Mouse (Mus musculus): Measurements from ENCODE around the gene Pm20d1. TPM values are rescaled to one million over a fixed set of nuclear protein-coding genes. Genes with fewer than 3 reads are reported as not detected.
"Not testable (repeated sequence)": the region's sequence is repeated elsewhere in the genome, so short reads cannot be mapped to it uniquely, and the experiment has no call there.

The Pm20d1 gene
- polyA plus RNA-seq, 1 experiment from 2014 or later, result 0.58 TPM

DNA sequence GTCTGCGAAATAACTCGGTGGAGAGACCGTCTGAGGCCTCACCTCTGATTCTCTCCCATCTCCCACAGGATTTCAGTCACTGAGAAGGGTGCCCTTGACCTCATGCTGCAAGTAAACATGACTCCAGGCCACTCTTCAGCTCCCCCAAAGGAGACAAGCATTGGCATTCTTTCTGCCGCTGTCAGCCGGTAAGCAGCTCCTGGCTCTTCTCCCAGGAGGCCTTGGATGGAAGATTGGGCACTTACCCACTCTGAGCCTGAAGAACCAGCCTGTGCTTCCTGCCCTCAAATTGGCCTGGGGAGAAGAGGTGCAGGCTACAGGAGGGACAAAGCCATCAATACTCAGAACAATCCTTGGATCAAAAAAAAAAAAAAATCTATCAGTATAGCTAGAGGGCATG lies 5.5 kb downstream of the Pm20d1 start:
- Histone ChIP-seq H3K27ac (no peak overlapping the region), H3K36me3 (no peaks in the 10 kb centered on the region), H3K27me3 (replicated peaks) (no peaks in the 10 kb centered on the region), H3K4me3 (no peak overlapping the region), H3K4me2 (replicated peaks) (no peak overlapping the region), H3K4me1 (peaks cover under 1% of the 10 kb centered on the region; the same call in 1 of the 2 replicates), H3K9ac (no peak overlapping the region), H3K9me3 (no peaks in the 10 kb centered on the region)
- WGBS, result 88% methylated on average over 5 of the region's 5 CpGs
- ATAC-seq (ENCODE audit: low FRiP score, low read depth), result no peak

DNA sequence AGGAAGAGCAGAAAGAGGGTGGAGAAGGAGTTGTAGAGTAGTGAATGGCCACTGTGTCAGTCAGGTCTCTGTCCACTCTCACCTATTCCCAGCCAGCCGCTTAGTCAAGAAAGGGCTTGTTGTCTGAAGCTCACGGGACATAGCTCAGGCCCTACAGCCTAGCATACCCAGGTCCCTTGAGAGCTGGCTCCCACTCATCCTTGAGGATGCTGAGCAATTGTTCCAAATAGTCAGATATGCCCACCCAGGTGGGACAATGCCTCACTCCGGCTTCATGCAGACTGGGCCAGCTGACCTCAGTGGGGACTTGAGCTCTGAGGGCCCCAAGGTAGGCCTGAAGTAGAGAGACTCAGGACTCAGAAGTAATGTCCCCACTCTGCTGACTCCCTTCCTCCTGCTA lies 7.0 kb downstream of the Pm20d1 start:
- no peak overlapping the region for H3K4me2 ChIP-seq (replicated peaks)
- no peaks in the 10 kb centered on the region for H3K36me3 ChIP-seq
- no peaks in the 10 kb centered on the region for H3K9me3 ChIP-seq
- no peak overlapping the region for H3K9ac ChIP-seq
- 88% methylated on average over 3 of the region's 3 CpGs for WGBS
- no peak overlapping the region for H3K4me3 ChIP-seq
- ATAC-seq (ENCODE audit: low FRiP score, low read depth), result no peak
- H3K27ac ChIP-seq, result no peak overlapping the region
- H3K27me3 ChIP-seq (replicated peaks), result no peaks in the 10 kb centered on the region
- H3K4me1 ChIP-seq, result no peaks in the 10 kb centered on the region

DNA sequence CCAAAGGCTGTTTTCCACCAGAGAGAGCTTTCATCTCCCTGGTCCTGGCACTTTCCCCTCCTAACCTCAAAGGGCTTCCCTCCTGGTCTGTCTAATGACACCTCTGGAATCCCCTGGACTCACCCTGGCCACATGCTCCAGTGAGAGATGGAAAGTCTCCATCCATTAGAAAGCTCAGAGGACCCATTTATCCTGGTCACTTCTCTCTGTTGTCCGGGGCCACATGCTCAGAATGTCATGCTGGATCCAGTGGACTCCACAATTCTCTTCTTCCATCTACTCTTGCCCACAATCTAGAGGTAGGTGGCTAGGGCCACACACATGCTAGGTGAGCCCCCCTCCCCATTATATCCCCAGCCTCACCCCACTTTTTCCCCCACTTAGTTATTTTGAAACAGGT lies 11.8 kb downstream of the Pm20d1 start:
- H3K27ac ChIP-seq, result no peak overlapping the region
- H3K36me3 ChIP-seq, result no peaks in the 10 kb centered on the region
- no peaks in the 10 kb centered on the region for H3K27me3 ChIP-seq (replicated peaks)
- 83% methylated on average over 1 of the region's 1 CpGs for WGBS
- no peak for ATAC-seq (ENCODE audit: low FRiP score, low read depth)
- H3K9me3 ChIP-seq, result no peaks in the 10 kb centered on the region
- no peak overlapping the region for H3K9ac ChIP-seq
- no peaks in the 10 kb centered on the region for H3K4me1 ChIP-seq
- H3K4me2 ChIP-seq (replicated peaks), result no peak overlapping the region
- H3K4me3 ChIP-seq, result no peak overlapping the region

DNA sequence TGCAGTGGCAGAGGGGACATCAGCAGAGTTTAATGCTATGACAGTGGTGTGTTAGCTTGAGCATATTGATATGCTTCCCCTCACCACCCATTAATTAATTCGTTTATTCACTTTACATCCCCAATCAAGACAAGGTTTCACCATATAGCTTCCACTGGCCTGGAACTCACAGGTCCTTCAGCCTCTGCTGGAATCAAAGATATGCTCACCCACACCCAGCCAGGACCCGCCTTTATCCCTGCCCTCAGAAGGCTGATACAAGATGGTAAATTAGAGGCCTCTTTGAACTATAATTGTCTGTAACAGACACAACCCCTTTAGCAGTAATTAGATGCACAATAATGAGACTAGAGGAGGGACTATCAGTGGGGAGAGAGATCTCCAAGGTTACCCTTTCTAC lies 12.5 kb downstream of the Pm20d1 start:
- WGBS, result 59% methylated on average over 2 of the region's 2 CpGs
- no peak overlapping the region for H3K4me2 ChIP-seq (replicated peaks)
- H3K27me3 ChIP-seq (replicated peaks), result no peaks in the 10 kb centered on the region
- H3K9me3 ChIP-seq, result no peaks in the 10 kb centered on the region
- H3K9ac ChIP-seq, result no peak overlapping the region
- H3K4me1 ChIP-seq, result no peaks in the 10 kb centered on the region
- H3K27ac ChIP-seq, result no peak overlapping the region
- no peaks in the 10 kb centered on the region for H3K36me3 ChIP-seq
- no peak for ATAC-seq (ENCODE audit: low FRiP score, low read depth)
- no peak overlapping the region for H3K4me3 ChIP-seq

DNA sequence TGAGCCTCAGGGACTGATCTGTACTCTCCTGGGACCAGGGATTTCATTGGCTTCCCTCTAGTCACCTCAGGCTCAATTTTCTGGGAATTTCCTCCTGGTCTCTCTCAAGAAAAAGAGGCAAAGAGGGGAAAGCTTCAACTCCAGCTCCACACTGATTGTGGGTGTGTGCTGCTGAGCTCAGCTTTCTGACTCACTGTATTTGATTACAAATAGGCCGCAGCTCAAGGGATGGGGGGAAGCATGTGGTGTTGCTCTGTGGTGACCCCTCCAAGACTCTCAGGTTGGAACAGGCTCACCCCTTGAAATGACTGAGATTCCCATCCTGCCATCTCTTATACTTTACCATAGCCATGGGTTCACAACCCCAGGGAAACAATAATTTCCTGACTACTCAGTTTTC lies 14.2 kb downstream of the Pm20d1 start:
- no peaks in the 10 kb centered on the region for H3K4me1 ChIP-seq
- ATAC-seq (ENCODE audit: low FRiP score, low read depth), result no peak
- H3K27me3 ChIP-seq (replicated peaks), result no peaks in the 10 kb centered on the region
- H3K4me3 ChIP-seq, result no peak overlapping the region
- no peaks in the 10 kb centered on the region for H3K36me3 ChIP-seq
- 96% methylated on average over 1 of the region's 1 CpGs for WGBS
- no peak overlapping the region for H3K27ac ChIP-seq
- no peak overlapping the region for H3K4me2 ChIP-seq (replicated peaks)
- H3K9me3 ChIP-seq, result no peaks in the 10 kb centered on the region
- H3K9ac ChIP-seq, result no peak overlapping the region

DNA sequence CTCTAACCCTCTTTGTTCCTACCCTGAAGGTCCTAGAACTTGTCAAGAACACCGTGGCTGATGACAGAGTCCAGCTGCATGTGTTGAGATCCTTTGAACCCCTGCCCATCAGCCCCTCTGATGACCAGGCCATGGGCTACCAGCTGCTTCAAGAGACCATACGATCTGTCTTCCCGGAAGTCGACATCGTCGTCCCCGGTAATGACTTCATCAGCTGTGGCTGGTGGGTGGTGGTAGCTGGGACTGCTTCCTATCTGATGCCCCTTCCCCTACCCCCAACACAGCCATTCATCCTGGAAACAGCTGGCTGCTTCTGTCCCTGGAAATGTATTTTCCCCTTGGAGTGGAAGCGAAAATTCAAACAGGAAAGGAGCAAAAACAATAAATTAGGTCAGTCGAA lies 14.8 kb downstream of the Pm20d1 start:
- 73% methylated on average over 9 of the region's 9 CpGs for WGBS
- Histone ChIP-seq H3K27me3 (replicated peaks) (no peaks in the 10 kb centered on the region), H3K4me1 (no peaks in the 10 kb centered on the region), H3K4me2 (replicated peaks) (no peak overlapping the region), H3K27ac (no peak overlapping the region), H3K9ac (no peak overlapping the region), H3K4me3 (no peak overlapping the region), H3K9me3 (no peaks in the 10 kb centered on the region), H3K36me3 (no peaks in the 10 kb centered on the region)
- ATAC-seq (ENCODE audit: low FRiP score, low read depth), result no peak

DNA sequence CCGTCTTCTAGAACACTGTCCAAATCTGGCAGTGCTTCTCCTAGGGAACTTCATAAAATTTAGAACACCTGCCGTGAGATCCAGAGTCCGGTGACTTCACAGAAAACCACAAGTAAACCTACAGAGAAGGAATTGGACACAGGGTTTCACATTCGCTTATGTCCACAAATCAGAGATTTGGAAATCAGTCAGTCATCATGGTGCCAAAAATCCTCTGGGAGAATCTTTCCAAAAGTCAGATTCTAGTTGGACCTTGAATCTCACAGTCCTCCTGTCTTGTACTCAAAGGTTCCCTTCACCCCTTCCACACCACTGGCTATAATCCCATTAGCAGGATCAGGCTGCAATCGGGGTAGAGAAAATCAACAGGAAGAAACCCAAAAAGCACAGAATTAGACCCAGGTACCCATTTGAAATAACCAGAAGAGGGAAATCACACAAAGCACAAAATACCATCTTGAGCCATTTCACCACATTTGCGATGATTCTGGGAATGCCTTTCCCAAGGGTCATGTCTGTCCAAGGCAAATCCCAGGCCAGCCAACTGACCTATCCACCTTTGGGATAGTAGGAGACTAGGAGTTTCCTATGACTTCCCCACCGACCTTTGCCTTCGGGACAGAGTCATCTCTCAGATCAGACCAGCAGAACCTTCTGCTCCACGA lies 15.6 kb downstream of the Pm20d1 start:
- Histone ChIP-seq H3K4me1 (no peaks in the 10 kb centered on the region), H3K4me3 (no peak overlapping the region), H3K27me3 (replicated peaks) (no peaks in the 10 kb centered on the region), H3K9me3 (no peaks in the 10 kb centered on the region), H3K27ac (no peak overlapping the region), H3K9ac (no peak overlapping the region), H3K36me3 (no peaks in the 10 kb centered on the region), H3K4me2 (replicated peaks) (no peak overlapping the region)
- no peak for ATAC-seq (ENCODE audit: low FRiP score, low read depth)
- WGBS, result 91% methylated on average over 9 of the region's 9 CpGs

DNA sequence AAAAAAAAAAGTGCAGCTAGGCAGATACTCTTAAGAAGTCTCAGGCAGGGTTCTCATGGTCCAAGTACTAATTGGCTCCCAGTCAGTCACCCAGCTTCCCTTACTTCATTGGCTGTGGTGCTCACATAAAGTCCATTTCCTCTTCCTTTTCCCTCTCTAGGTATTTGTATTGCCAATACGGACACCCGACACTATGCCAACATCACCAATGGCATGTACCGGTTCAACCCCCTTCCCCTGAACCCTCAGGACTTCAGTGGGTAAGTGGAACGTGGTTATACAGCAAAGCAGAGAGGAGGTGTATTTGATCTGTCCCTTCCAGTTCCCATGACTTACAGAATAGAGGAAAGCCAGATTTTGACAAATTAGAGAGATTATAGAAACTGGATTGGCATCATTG lies 16.6 kb downstream of the Pm20d1 start:
- Histone ChIP-seq H3K9me3 (no peaks in the 10 kb centered on the region), H3K9ac (no peak overlapping the region), H3K4me2 (replicated peaks) (no peak overlapping the region), H3K27ac (no peak overlapping the region), H3K27me3 (replicated peaks) (no peaks in the 10 kb centered on the region), H3K4me3 (no peak overlapping the region), H3K4me1 (no peaks in the 10 kb centered on the region), H3K36me3 (no peaks in the 10 kb centered on the region)
- no peak for ATAC-seq (ENCODE audit: low FRiP score, low read depth)
- 91% methylated on average over 4 of the region's 4 CpGs for WGBS

DNA sequence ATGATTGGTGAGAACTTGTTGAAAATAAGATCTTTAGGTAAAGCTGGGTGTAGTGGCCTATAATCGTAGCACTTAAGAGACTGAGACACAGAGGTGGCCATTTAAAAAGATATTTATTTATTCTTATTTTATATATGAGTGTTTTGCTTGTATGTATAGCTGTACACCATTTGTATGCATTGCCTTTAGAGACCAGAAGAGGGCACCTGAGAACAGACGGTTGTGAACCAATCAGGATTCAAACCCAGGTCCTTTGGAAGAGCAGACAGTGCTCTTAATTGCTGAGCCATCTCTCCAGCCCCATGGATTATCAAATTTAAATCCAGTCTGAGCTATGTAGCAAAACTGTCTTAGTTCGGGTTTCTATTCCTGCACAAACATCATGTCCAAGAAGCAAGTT lies 17.0 kb downstream of the Pm20d1 start:
- 79% methylated on average over 3 of the region's 3 CpGs for WGBS
- no peaks in the 10 kb centered on the region for H3K36me3 ChIP-seq

DNA sequence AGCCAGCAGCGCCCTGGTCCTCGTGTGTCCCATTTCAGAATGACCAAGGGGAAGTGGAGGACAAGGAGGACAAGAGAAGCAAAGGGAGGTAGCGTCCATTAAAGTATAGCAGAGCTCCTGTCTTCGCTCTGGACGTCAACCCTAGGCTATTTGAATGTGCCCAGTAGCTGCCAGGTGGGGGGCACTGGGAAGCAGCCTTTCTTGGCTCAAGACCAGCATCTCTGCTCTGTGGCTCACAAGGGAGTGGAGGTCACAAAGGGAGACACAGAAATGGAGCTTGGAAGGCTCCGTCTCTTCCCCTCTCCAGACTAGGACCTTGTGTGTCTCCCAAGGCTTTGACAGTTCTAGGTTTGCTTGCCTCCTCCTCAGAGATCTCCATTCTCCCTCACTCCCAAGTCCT lies 19.7 kb downstream of the Pm20d1 start:
- no peak for ATAC-seq (ENCODE audit: low FRiP score, low read depth)
- WGBS, result 82% methylated on average over 6 of the region's 6 CpGs
- Histone ChIP-seq H3K9me3 (0 out of 2 replicates have a peak, but pooled peaks cover 8% of the 10 kb centered on the region), H3K4me1 (no peaks in the 10 kb centered on the region), H3K9ac (no peak overlapping the region), H3K4me2 (replicated peaks) (no peak overlapping the region), H3K4me3 (no peak overlapping the region), H3K36me3 (no peaks in the 10 kb centered on the region), H3K27ac (no peak overlapping the region), H3K27me3 (replicated peaks) (no peaks in the 10 kb centered on the region)

More for the DNA sequence above, 17.0 kb downstream of the Pm20d1 start:
- 0 out of 2 replicates have a peak, but pooled peaks cover 4% of the 10 kb centered on the region for H3K9me3 ChIP-seq
- no peaks in the 10 kb centered on the region for H3K4me1 ChIP-seq
- H3K4me3 ChIP-seq, result no peak overlapping the region
- no peak overlapping the region for H3K4me2 ChIP-seq (replicated peaks)
- no peak for ATAC-seq (ENCODE audit: low FRiP score, low read depth)
- no peaks in the 10 kb centered on the region for H3K27me3 ChIP-seq (replicated peaks)
- no peak overlapping the region for H3K27ac ChIP-seq
- no peak overlapping the region for H3K9ac ChIP-seq

DNA sequence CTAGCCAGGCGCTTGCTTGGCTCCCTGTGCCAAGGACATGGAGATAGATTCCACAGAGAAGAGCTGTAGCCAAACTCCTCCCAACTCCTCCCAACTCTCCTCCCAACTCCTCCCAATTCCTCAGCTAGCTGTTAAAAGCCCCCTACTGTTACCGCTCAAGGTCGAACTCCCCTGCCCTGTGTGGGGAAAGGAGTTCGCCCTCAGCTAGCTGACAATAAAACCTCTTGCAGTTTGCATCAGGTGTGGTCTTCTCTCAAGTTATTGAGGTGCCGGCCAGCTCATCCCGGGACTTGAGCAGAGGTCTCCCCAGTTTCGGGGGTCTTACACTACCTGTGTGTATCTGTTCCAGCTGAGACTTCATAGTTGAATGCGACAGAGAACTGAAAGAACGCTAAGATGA lies 23.2 kb downstream of the Pm20d1 start:
- not testable (repeated sequence) for H3K9ac ChIP-seq; H3K4me3 ChIP-seq; H3K4me2 ChIP-seq (replicated peaks); H3K36me3 ChIP-seq; H3K27me3 ChIP-seq (replicated peaks); ATAC-seq (ENCODE audit: low FRiP score, low read depth); H3K27ac ChIP-seq; H3K9me3 ChIP-seq; H3K4me1 ChIP-seq
- 73% methylated on average over 9 of the region's 9 CpGs for WGBS

DNA sequence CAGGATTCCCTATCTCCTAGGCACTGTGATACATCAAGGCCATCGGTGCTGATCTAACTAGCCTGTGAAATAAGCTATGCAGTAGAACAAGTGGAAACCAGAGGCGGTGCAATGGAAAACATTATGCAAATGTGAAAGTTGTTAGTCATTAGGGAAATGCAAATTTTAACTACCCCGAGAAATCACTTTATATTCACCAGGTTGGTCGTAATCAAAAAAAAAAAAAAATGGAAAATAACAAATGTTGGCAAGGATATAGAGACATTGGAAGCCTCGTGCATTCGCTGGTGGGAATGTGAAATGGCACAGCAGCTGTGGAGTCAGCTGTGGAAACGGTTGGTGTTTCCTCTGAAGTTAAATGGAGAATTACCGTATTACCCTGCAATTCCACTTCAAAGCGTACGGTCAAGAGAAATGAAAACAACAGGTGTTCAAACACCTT lies 23.7 kb downstream of the Pm20d1 start:
- no peak overlapping the region for H3K27ac ChIP-seq
- no peak overlapping the region for H3K4me2 ChIP-seq (replicated peaks)
- no peak overlapping the region for H3K4me3 ChIP-seq
- H3K9ac ChIP-seq, result no peak overlapping the region
- ATAC-seq (ENCODE audit: low FRiP score, low read depth), result no peak
- H3K9me3 ChIP-seq, result 0 out of 2 replicates have a peak, but pooled peaks cover 8% of the 10 kb centered on the region
- H3K27me3 ChIP-seq (replicated peaks), result no peaks in the 10 kb centered on the region
- WGBS, result 76% methylated on average over 10 of the region's 10 CpGs
- H3K36me3 ChIP-seq, result no peaks in the 10 kb centered on the region
- H3K4me1 ChIP-seq, result no peaks in the 10 kb centered on the region

DNA sequence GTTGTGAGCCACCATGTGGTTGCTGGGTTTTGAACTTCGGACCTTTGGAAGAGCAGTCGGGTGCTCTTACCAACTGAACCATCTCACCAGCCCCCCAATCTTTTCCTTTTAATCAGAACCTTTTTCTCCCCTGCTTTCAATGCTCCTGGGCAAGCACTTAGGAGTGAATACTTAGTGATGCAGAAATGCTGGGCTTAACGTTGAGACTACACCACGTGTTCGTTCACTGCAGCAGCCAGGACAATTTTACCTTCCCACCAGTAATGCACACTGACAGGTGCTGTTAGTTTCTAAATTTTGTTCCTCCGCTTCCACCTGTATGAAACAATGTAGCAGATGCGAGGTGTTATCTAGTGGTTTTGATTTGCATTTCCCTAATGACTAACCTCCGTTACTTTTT lies 25.1 kb downstream of the Pm20d1 start:
- Histone ChIP-seq H3K27me3 (replicated peaks) (no peaks in the 10 kb centered on the region), H3K36me3 (no peaks in the 10 kb centered on the region), H3K27ac (no peak overlapping the region), H3K4me3 (no peak overlapping the region), H3K9ac (no peak overlapping the region), H3K9me3 (0 out of 2 replicates have a peak, but pooled peaks cover 8% of the 10 kb centered on the region), H3K4me2 (replicated peaks) (no peak overlapping the region), H3K4me1 (peaks cover 5% of the 10 kb centered on the region)
- no peak for ATAC-seq (ENCODE audit: low FRiP score, low read depth)
- WGBS, result 86% methylated on average over 8 of the region's 8 CpGs

Data from neural tube, embryonic 12.5 days (tissue).